7 mouse cellular contexts compared by ENCODE assay signal in the genomic region with DNA sequence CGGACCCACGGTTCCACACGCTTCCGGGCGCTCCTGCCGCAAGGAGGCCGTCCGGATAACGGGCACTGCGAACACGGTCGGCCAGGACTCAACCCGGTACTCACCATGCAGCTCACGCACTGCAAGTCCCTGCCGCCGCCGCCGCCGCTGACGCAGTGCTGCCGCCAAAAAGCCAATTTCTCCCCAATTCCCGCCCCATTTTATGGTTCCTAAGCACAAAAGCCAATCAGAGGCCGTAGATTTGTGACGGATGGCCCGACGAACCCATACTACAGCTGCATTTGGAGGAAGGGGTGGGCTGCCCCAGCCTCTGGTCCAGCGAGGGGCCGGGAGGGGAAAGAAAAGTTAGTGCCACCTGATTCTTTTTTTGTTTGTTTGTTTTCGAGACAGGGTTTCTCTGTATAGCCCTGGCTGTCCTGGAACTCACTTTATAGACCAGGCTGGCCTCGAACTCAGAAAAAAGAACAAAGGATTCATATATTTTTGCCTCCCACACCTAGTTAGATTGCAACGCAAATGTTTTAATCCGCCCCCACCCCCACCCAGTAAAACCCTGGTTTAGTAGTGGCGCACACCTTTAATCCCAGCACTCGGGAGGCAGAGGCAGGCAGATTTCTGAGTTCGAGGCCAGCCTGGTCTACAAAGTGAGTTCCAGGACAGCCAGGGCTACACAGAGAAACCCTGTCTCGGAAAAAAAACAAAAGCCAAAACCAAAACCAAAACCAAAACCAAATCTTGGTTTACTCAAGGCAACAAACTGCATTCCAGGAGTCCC.
DNase-seq lines count a peak whose midpoint lies in the region; ATAC-seq lines count a peak whose summit lies in the region.

No protein-coding gene starts in this region.

- peak overlapping the region; percentile 66 for H3K4me3 ChIP-seq in embryonic facial prominence, embryonic 12.5 days
- peak overlapping the region; percentile 51 for H3K4me3 ChIP-seq in limb, embryonic 11.5 days (ENCODE audit: low read depth, low read length)
- peak overlapping the region; percentile 37 for H3K4me3 ChIP-seq in midbrain, embryonic 14.5 days (replicated peaks; ENCODE audit: low read depth, low read length)

- no peaks in the 10 kb centered on the region for H3K27me3 ChIP-seq in embryonic facial prominence, embryonic 12.5 days
- H3K27me3 ChIP-seq in limb, embryonic 11.5 days (ENCODE audit: control insufficient read depth, insufficient read depth, low read length), result no peaks in the 10 kb centered on the region
- H3K27me3 ChIP-seq in midbrain, embryonic 14.5 days (ENCODE audit: control insufficient read depth, insufficient read depth, low read length), result no peaks in the 10 kb centered on the region

- peak; percentile 90 for ATAC-seq in embryonic facial prominence, embryonic 12.5 days (ENCODE audit: insufficient number of reproducible peaks, insufficient read depth, low FRiP score, low TSS enrichment)
- ATAC-seq in limb, embryonic 11.5 days (ENCODE audit: insufficient number of reproducible peaks, low FRiP score, low TSS enrichment, low read depth), result peak; percentile 92
- peak; percentile 93 for ATAC-seq in midbrain, embryonic 14.5 days (ENCODE audit: low FRiP score, low TSS enrichment)

- H3K36me3 ChIP-seq in embryonic facial prominence, embryonic 12.5 days, result peaks cover 15% of the 10 kb centered on the region; the same call in 1 of the 2 replicates
- H3K36me3 ChIP-seq in limb, embryonic 11.5 days (ENCODE audit: control insufficient read depth, insufficient read depth, low read length), result peaks cover 15% of the 10 kb centered on the region
- no peaks in the 10 kb centered on the region for H3K36me3 ChIP-seq in midbrain, embryonic 14.5 days (ENCODE audit: control insufficient read depth, insufficient read depth, low read length)

- H3K4me1 ChIP-seq in embryonic facial prominence, embryonic 12.5 days, result peaks cover 8% of the 10 kb centered on the region; the same call in 1 of the 2 replicates
- no peaks in the 10 kb centered on the region for H3K4me1 ChIP-seq in limb, embryonic 11.5 days (ENCODE audit: control insufficient read depth, insufficient read depth, low read length)
- H3K4me1 ChIP-seq in midbrain, embryonic 14.5 days (ENCODE audit: control insufficient read depth, insufficient read depth, low read length), result no peaks in the 10 kb centered on the region

- H3K27ac ChIP-seq in embryonic facial prominence, embryonic 12.5 days, result no peak overlapping the region
- H3K27ac ChIP-seq in limb, embryonic 11.5 days (replicated peaks; ENCODE audit: low read depth, low read length), result no peak overlapping the region
- no peak overlapping the region for H3K27ac ChIP-seq in midbrain, embryonic 14.5 days (replicated peaks; ENCODE audit: low read depth, low read length)

- peak overlapping the region; percentile 59 for H3K9ac ChIP-seq in embryonic facial prominence, embryonic 12.5 days
- peak overlapping the region; percentile 72 for H3K9ac ChIP-seq in limb, embryonic 11.5 days (ENCODE audit: low read length)
- no peak overlapping the region; the same call in 1 of the 2 replicates for H3K9ac ChIP-seq in midbrain, embryonic 14.5 days (replicated peaks; ENCODE audit: low read length)

- DNase-seq in adrenal gland, postnatal 25 days, result peak; percentile 86
- peak; percentile 100 for DNase-seq in heart, adult 11 months
- DNase-seq in kidney, adult 18-20 months, result peak; percentile 83
- DNase-seq in limb, embryonic 11.5 days (ENCODE audit: low spot score), result peak; percentile 91
- DNase-seq in midbrain, embryonic 14.5 days, result peak; percentile 93
- DNase-seq in spleen, adult 18-20 months, result peak; percentile 82 to 85

- no peaks in the 10 kb centered on the region for H3K9me3 ChIP-seq in embryonic facial prominence, embryonic 12.5 days
- no peaks in the 10 kb centered on the region for H3K9me3 ChIP-seq in limb, embryonic 11.5 days (ENCODE audit: control insufficient read depth, low read length)
- H3K9me3 ChIP-seq in midbrain, embryonic 14.5 days (ENCODE audit: control insufficient read depth, low read length), result no peaks in the 10 kb centered on the region

- 12% methylated on average over 36 of the region's 36 CpGs for WGBS in embryonic facial prominence, embryonic 12.5 days
- 12% methylated on average over 36 of the region's 36 CpGs for WGBS in limb, embryonic 11.5 days
- WGBS in midbrain, embryonic 14.5 days, result 12% methylated on average over 36 of the region's 36 CpGs

- peak overlapping the region; percentile 57 for H3K4me2 ChIP-seq in embryonic facial prominence, embryonic 12.5 days (replicated peaks)
- peak overlapping the region; percentile 47 for H3K4me2 ChIP-seq in limb, embryonic 11.5 days (ENCODE audit: low read depth, severe bottlenecking)
- peak overlapping the region; percentile 52 for H3K4me2 ChIP-seq in midbrain, embryonic 14.5 days (ENCODE audit: low read length)
